Mouse (Mus musculus): Measurements from ENCODE around the gene Focad. TPM values are rescaled to one million over a fixed set of nuclear protein-coding genes. Genes with fewer than 3 reads are reported as not detected.

Focad gene
- polyA plus RNA-seq, 1 experiment from 2014 or later = 4.8 TPM

DNA sequence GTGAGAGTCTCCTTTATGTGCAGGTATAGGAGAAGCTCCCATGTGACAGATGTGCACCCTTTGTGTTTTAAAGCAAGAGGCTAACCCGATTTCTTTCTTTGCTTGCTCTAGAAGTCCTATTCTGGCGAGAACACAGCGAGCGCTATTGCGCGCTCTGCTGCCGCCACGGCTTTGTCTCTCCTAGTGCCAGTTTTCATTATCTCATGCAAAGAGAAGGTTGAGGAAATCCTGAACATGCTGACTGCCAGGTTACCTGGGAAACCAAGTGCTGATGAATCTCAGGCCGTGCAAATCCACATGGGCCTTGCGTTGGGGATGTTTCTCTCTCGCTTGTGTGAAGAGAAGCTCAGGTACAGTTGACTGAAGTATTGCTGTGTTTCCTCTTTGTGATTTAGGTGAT, 250.0 kb downstream of the Focad start:
- no peaks in the 10 kb centered on the region for H3K9me3 ChIP-seq (ENCODE audit: control insufficient read depth)
- H3K36me3 ChIP-seq (ENCODE audit: control insufficient read depth, insufficient read depth) = no peaks in the 10 kb centered on the region
- H3K4me1 ChIP-seq (replicated peaks; ENCODE audit: control insufficient read depth, insufficient read depth, low read length) = no peaks in the 10 kb centered on the region
- H3K9ac ChIP-seq (ENCODE audit: low read depth, low read length) = no peak overlapping the region
- H3K4me2 ChIP-seq (replicated peaks; ENCODE audit: low read depth) = no peak overlapping the region
- H3K4me3 ChIP-seq (ENCODE audit: low read depth, low read length) = no peak overlapping the region
- no peak for ATAC-seq
- TF ChIP-seq CTCF (IDR thresholded peaks at IDR 0.05; ENCODE audit: low read depth) = no peak
- 90% methylated on average over 11 of the region's 11 CpGs for WGBS
- H3K27ac ChIP-seq (ENCODE audit: low read depth, low read length) = no peak overlapping the region
- no peaks in the 10 kb centered on the region for H3K27me3 ChIP-seq (replicated peaks; ENCODE audit: control insufficient read depth, insufficient read depth, low read length)

DNA sequence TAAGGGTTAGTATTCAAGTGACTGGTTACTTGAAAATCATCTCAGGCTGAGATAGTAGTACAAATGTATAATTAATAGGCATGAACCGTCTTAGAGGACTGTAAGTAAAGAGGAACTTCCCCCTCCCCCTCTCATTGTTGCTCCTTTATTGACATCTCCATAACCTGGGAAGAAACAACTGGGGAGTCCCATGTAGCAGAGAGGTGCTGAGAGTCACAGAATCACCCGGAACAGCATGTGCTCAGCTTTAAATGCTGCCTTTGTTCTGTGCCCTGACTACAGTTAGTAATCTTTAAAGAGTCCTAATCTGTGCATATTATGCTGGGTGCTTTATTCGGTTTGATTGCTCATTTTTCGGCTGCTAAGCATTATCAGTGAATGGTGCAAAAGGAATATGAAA, 250.6 kb downstream of the Focad start:
- Histone ChIP-seq H3K9ac (ENCODE audit: low read depth, low read length) (no peak overlapping the region), H3K9me3 (ENCODE audit: control insufficient read depth) (no peaks in the 10 kb centered on the region), H3K4me3 (ENCODE audit: low read depth, low read length) (no peak overlapping the region), H3K36me3 (ENCODE audit: control insufficient read depth, insufficient read depth) (no peaks in the 10 kb centered on the region), H3K4me1 (replicated peaks; ENCODE audit: control insufficient read depth, insufficient read depth, low read length) (no peaks in the 10 kb centered on the region), H3K27ac (ENCODE audit: low read depth, low read length) (no peak overlapping the region), H3K27me3 (replicated peaks; ENCODE audit: control insufficient read depth, insufficient read depth, low read length) (no peaks in the 10 kb centered on the region), H3K4me2 (replicated peaks; ENCODE audit: low read depth) (no peak overlapping the region)
- no peak for ATAC-seq
- WGBS = 76% methylated on average over 4 of the region's 4 CpGs
- TF ChIP-seq CTCF (IDR thresholded peaks at IDR 0.05; ENCODE audit: low read depth) = no peak

DNA sequence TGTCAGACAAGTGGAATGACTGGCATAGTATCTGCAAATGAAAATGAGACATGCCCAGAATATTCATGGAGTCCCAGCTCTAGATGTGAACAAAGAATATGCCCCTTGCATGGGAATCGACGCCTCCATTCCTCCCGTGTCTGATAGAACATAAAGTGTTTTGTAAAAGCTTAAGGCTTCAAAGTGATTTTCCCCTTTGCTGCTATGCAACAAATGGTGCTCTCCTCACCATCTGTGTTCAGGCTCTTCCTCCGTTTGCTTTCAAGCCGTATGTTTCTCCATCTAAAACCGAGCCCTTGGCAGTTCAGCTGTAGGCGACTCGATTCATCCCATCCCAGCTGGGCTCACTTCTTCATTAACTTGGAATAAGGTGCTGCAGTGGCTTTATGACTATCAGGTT, 251.5 kb downstream of the Focad start:
- H3K36me3 ChIP-seq (ENCODE audit: control insufficient read depth, insufficient read depth) = no peaks in the 10 kb centered on the region
- 84% methylated on average over 8 of the region's 8 CpGs for WGBS

DNA sequence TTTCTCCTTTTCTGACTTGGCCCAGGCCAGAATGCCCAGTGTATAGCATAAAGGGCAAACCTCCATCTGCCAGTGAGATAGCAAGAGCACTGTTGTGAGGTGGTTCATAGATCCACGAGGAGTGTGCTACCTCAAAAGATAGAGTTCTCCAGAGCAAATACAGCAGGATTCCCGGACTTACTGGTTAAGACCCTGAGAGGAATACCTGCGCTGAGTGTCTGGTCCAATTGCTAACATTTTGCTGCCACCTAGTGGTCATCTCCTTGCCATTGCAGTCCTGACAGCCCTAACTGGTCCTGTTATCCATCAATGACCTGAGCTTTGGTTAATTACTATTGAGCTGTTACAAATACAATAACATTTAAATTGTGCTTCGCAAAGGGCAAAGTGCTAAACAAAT, 256.5 kb downstream of the Focad start:
- no peaks in the 10 kb centered on the region for H3K4me1 ChIP-seq (replicated peaks; ENCODE audit: control insufficient read depth, insufficient read depth, low read length)
- H3K27ac ChIP-seq (ENCODE audit: low read depth, low read length) = no peak overlapping the region
- TF ChIP-seq CTCF (IDR thresholded peaks at IDR 0.05; ENCODE audit: low read depth) = peak; percentile 96
- WGBS = 3% methylated on average over 4 of the region's 4 CpGs
- no peaks in the 10 kb centered on the region for H3K27me3 ChIP-seq (replicated peaks; ENCODE audit: control insufficient read depth, insufficient read depth, low read length)
- no peak overlapping the region for H3K4me3 ChIP-seq (ENCODE audit: low read depth, low read length)
- no peaks in the 10 kb centered on the region for H3K36me3 ChIP-seq (ENCODE audit: control insufficient read depth, insufficient read depth)
- peak; percentile 43; the same call in 1 of the 2 replicates for ATAC-seq
- no peak overlapping the region for H3K4me2 ChIP-seq (replicated peaks; ENCODE audit: low read depth)
- no peaks in the 10 kb centered on the region for H3K9me3 ChIP-seq (ENCODE audit: control insufficient read depth)
- H3K9ac ChIP-seq (ENCODE audit: low read depth, low read length) = no peak overlapping the region

More for the DNA sequence above, 251.5 kb downstream of the Focad start:
- H3K4me1 ChIP-seq (replicated peaks; ENCODE audit: control insufficient read depth, insufficient read depth, low read length) = no peaks in the 10 kb centered on the region
- H3K9me3 ChIP-seq (ENCODE audit: control insufficient read depth) = no peaks in the 10 kb centered on the region
- no peak overlapping the region for H3K27ac ChIP-seq (ENCODE audit: low read depth, low read length)
- no peak for TF ChIP-seq CTCF (IDR thresholded peaks at IDR 0.05; ENCODE audit: low read depth)
- H3K4me2 ChIP-seq (replicated peaks; ENCODE audit: low read depth) = no peak overlapping the region
- H3K27me3 ChIP-seq (replicated peaks; ENCODE audit: control insufficient read depth, insufficient read depth, low read length) = no peaks in the 10 kb centered on the region
- no peak overlapping the region for H3K9ac ChIP-seq (ENCODE audit: low read depth, low read length)
- H3K4me3 ChIP-seq (ENCODE audit: low read depth, low read length) = no peak overlapping the region
- ATAC-seq = no peak

DNA sequence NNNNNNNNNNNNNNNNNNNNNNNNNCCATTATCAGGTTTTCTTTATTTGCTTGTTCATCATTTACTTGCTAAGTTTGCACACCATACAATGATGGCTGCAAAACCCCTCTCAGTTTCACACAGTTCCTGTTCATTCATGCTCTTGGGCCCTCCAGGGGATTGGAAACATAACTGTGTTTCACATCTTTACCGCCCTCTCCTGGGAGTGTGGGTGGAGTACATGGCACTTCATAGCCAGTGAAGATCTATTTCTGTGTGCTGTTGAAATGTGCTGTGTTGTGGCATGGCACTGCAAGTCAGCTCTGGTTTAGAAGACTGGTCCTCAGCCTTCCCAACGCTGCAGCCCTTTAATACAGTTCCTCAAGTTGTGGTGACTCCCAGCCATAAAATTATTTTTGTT, 262.2 kb downstream of the Focad start:
- no peak overlapping the region for H3K4me3 ChIP-seq (ENCODE audit: low read depth, low read length)
- WGBS = 75% methylated on average over 2 of the region's 2 CpGs
- no peaks in the 10 kb centered on the region for H3K9me3 ChIP-seq (ENCODE audit: control insufficient read depth)
- no peak for ATAC-seq
- no peak overlapping the region for H3K4me2 ChIP-seq (replicated peaks; ENCODE audit: low read depth)
- no peaks in the 10 kb centered on the region for H3K4me1 ChIP-seq (replicated peaks; ENCODE audit: control insufficient read depth, insufficient read depth, low read length)
- H3K27me3 ChIP-seq (replicated peaks; ENCODE audit: control insufficient read depth, insufficient read depth, low read length) = no peaks in the 10 kb centered on the region
- H3K27ac ChIP-seq (ENCODE audit: low read depth, low read length) = no peak overlapping the region
- no peaks in the 10 kb centered on the region; the same call in 1 of the 2 replicates for H3K36me3 ChIP-seq (ENCODE audit: control insufficient read depth, insufficient read depth)
- TF ChIP-seq CTCF (IDR thresholded peaks at IDR 0.05; ENCODE audit: low read depth) = peak; percentile 54
- H3K9ac ChIP-seq (ENCODE audit: low read depth, low read length) = no peak overlapping the region

DNA sequence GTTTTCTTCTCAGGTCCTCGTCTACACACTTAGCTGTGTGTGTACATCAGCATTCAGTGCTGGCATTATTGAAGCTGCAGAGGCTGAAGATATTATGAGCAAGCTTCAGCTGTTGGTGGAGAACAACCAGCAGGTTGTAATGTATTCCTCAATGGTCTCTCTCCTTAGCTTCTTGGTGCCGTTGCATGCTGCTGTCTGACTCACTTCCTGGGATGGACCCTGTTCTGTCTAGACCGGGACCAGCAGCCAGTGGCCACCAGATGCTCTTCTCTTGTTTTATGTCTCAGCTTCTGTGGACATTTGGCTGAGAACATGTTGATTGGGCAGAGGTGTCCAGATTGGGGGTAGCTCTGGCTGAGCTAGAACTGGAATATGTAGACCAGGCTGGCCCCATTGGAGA, 263.0 kb downstream of the Focad start:
- Histone ChIP-seq H3K36me3 (ENCODE audit: control insufficient read depth, insufficient read depth) (no peaks in the 10 kb centered on the region; the same call in 1 of the 2 replicates), H3K4me3 (ENCODE audit: low read depth, low read length) (no peak overlapping the region), H3K27ac (ENCODE audit: low read depth, low read length) (no peak overlapping the region), H3K4me2 (replicated peaks; ENCODE audit: low read depth) (no peak overlapping the region), H3K9ac (ENCODE audit: low read depth, low read length) (no peak overlapping the region), H3K9me3 (ENCODE audit: control insufficient read depth) (no peaks in the 10 kb centered on the region), H3K27me3 (replicated peaks; ENCODE audit: control insufficient read depth, insufficient read depth, low read length) (no peaks in the 10 kb centered on the region), H3K4me1 (replicated peaks; ENCODE audit: control insufficient read depth, insufficient read depth, low read length) (no peaks in the 10 kb centered on the region)
- TF ChIP-seq CTCF (IDR thresholded peaks at IDR 0.05; ENCODE audit: low read depth) = no peak
- ATAC-seq = no peak
- 77% methylated on average over 3 of the region's 3 CpGs for WGBS

DNA sequence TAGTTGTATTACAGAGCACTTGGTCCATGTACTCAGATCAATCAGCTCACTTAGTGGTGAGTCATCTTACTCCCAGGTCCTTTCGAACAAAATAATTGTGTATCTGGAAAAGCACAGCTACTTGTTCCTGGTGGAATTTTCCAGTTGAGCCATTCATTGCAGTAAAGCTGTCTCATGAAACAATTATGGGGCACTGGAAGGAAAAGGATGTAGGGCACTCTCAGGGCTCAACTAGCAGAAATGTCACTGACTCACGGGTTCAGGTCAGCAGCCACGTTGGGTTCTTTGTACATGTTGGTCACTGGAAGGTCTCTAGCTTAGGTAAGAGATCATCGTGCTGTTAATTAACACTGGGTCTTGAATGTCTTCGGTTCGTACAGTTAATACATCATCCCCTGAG, 275.5 kb downstream of the Focad start:
- Histone ChIP-seq H3K27me3 (replicated peaks; ENCODE audit: control insufficient read depth, insufficient read depth, low read length) (no peaks in the 10 kb centered on the region), H3K9me3 (ENCODE audit: control insufficient read depth) (no peaks in the 10 kb centered on the region), H3K9ac (ENCODE audit: low read depth, low read length) (no peak overlapping the region), H3K4me3 (ENCODE audit: low read depth, low read length) (no peak overlapping the region), H3K36me3 (ENCODE audit: control insufficient read depth, insufficient read depth) (no peaks in the 10 kb centered on the region), H3K4me2 (replicated peaks; ENCODE audit: low read depth) (no peak overlapping the region), H3K27ac (ENCODE audit: low read depth, low read length) (no peak overlapping the region), H3K4me1 (replicated peaks; ENCODE audit: control insufficient read depth, insufficient read depth, low read length) (no peaks in the 10 kb centered on the region)
- TF ChIP-seq CTCF (IDR thresholded peaks at IDR 0.05; ENCODE audit: low read depth) = no peak
- WGBS = 86% methylated on average over 6 of the region's 6 CpGs
- ATAC-seq = no peak

All from intestine, postnatal 0 days (tissue).